Mouse (Mus musculus) urinary bladder, postnatal 14 days (tissue): Measurements from ENCODE around the gene C1ql3.

Source experiments
- DNase-seq: peaks from one replicate; pipeline ENCODE4 v3.0.0; 2021; ENCODE audit warnings: low spot score

C1ql3 gene

GRCm38 (mm10) chr2:13011472-13011871, at the start of gene C1ql3:
TSS of gene C1ql3 (minus strand) at chr2:13011806.
- DNase-seq = peak; percentile 3

GRCm38 (mm10) chr2:13060426-13061170, 49.0 kb upstream of the C1ql3 start:
- DNase-seq = no peak

- DNase-seq = no peak
Measured at GRCm38 (mm10) chr2:13048649-13049048, 37.0 kb upstream of the C1ql3 start.

- no peak for DNase-seq
Measured at GRCm38 (mm10) chr2:13044555-13044954, 32.9 kb upstream of the C1ql3 start.

GRCm38 (mm10) chr2:13039785-13040184, 28.2 kb upstream of the C1ql3 start:
- no peak for DNase-seq

GRCm38 (mm10) chr2:13038772-13039171, 27.2 kb upstream of the C1ql3 start:
- DNase-seq = no peak

- DNase-seq = no peak
Measured at GRCm38 (mm10) chr2:13018861-13019260, 7.3 kb upstream of the C1ql3 start.

GRCm38 (mm10) chr2:13018382-13018781, 6.8 kb upstream of the C1ql3 start:
- DNase-seq = no peak

GRCm38 (mm10) chr2:13011973-13012372, 367 bp upstream of the C1ql3 start:
- no peak for DNase-seq

GRCm38 (mm10) chr2:13010460-13011341, 905 bp downstream of the C1ql3 start:
- DNase-seq = peak; percentile 30

GRCm38 (mm10) chr2:13010030-13010459, 1.6 kb downstream of the C1ql3 start:
- no peak for DNase-seq

- no peak for DNase-seq
Measured at GRCm38 (mm10) chr2:13009261-13009972, 2.2 kb downstream of the C1ql3 start.

- no peak for DNase-seq
Measured at GRCm38 (mm10) chr2:13008433-13008832, 3.2 kb downstream of the C1ql3 start.

- no peak for DNase-seq
Measured at GRCm38 (mm10) chr2:13000026-13000425, 11.6 kb downstream of the C1ql3 start.

GRCm38 (mm10) chr2:12984901-12985732, 26.5 kb downstream of the C1ql3 start:
- no peak for DNase-seq

GRCm38 (mm10) chr2:12978771-12979170, 32.8 kb downstream of the C1ql3 start:
- no peak for DNase-seq

GRCm38 (mm10) chr2:12977367-12977766, 34.2 kb downstream of the C1ql3 start:
- no peak for DNase-seq

- DNase-seq = no peak
Measured at GRCm38 (mm10) chr2:12973752-12974151, 37.9 kb downstream of the C1ql3 start.

GRCm38 (mm10) chr2:12970049-12970724, 41.4 kb downstream of the C1ql3 start:
- DNase-seq = no peak

- DNase-seq = no peak
Measured at GRCm38 (mm10) chr2:12956703-12957424, 54.7 kb downstream of the C1ql3 start.
